Mouse (Mus musculus) CH12.LX (cell line): ENCODE data around the gene Plcg2. TPM values are rescaled to one million over a fixed set of nuclear protein-coding genes. Genes with fewer than 3 reads are reported as not detected.

Source experiments
- DNase-seq: peaks from one replicate; pipeline ENCODE4 v3.0.0-alpha.2; 2013; ENCODE audit errors: extremely low read depth
- H3K27ac ChIP-seq: 2 replicates; pipeline ENCODE4 v1.5.1; 2012; ENCODE audit warnings: low read depth, mild to moderate bottlenecking, control low read depth, moderate library complexity; ENCODE audit not compliant: insufficient read depth
- H3K27me3 ChIP-seq: replicated peaks from 2 replicates; pipeline ENCODE3; 2012; ENCODE audit warnings: inconsistent platforms
- H3K36me3 ChIP-seq, 2 experiments: replicated peaks in 1 of 2; 2 replicates each; pipeline versions ENCODE3 to v1.6.1; 2012; ENCODE audit warnings: inconsistent platforms in 1 of 2, low read length in 1 of 2, mild to moderate bottlenecking in 1 of 2, mixed read lengths in 1 of 2, moderate library complexity in 1 of 2; ENCODE audit not compliant: control insufficient read depth in 1 of 2, insufficient read depth in 1 of 2
- H3K4me1 ChIP-seq, 2 experiments: 2 replicates each; pipeline ENCODE4 v1.6.1; 2012; ENCODE audit warnings: inconsistent platforms in 1 of 2, moderate library complexity in 1 of 2; ENCODE audit not compliant: insufficient read depth in 2 of 2, control insufficient read depth in 1 of 2
- H3K4me2 ChIP-seq: 2 replicates; pipeline ENCODE4 v1.6.1; 2012; ENCODE audit warnings: low read depth, mild to moderate bottlenecking, control low read depth; ENCODE audit not compliant: poor library complexity, insufficient read depth, severe bottlenecking
- H3K4me3 ChIP-seq, 3 experiments: fragments of 150-350 bp in 1 of 3; sonication (generic) in 1 of 3; replicated peaks in 1 of 3; 2 replicates each; pipeline versions ENCODE3 to v1.5.1; 2011 to 2012; ENCODE audit warnings: low read depth in 2 of 3, low read length in 2 of 3, mild to moderate bottlenecking in 2 of 3, moderate library complexity in 2 of 3, control low read depth in 1 of 3, improper control_type of control experiment in 1 of 3, inconsistent platforms in 1 of 3, mixed read lengths in 1 of 3; ENCODE audit not compliant: poor library complexity in 1 of 3
- H3K79me2 ChIP-seq: replicated peaks from 2 replicates; pipeline ENCODE4 v1.6.1; 2012; ENCODE audit warnings: mild to moderate bottlenecking, moderate library complexity; ENCODE audit not compliant: control insufficient read depth, poor library complexity, insufficient read depth, severe bottlenecking; ENCODE audit errors: extremely low read depth
- H3K9ac ChIP-seq: 2 replicates; pipeline ENCODE4 v1.6.1; 2012; ENCODE audit warnings: low read depth, mild to moderate bottlenecking, control low read depth, moderate library complexity; ENCODE audit not compliant: insufficient read depth
- H3K9me3 ChIP-seq: replicated peaks from 2 replicates; pipeline ENCODE3; 2012; ENCODE audit warnings: low read length, inconsistent platforms, mixed read lengths
- BHLHE40 ChIP-seq: IDR thresholded peaks from 2 replicates; pipeline ENCODE4 v1.6.1; 2011; ENCODE audit warnings: mild to moderate bottlenecking, low read depth, low read length, improper control_type of control experiment
- CHD2 ChIP-seq: IDR thresholded peaks from 2 replicates; pipeline ENCODE4 v1.6.1; 2011; ENCODE audit warnings: low read length, improper control_type of control experiment
- CTCF ChIP-seq, 2 experiments: IDR thresholded peaks in 1 of 2; conservative IDR thresholded peaks in 1 of 2; 2 replicates each; pipeline ENCODE4 v1.5.1; 2011 to 2012; ENCODE audit warnings: low read depth in 2 of 2, low read length in 2 of 2, improper control_type of control experiment in 1 of 2, inconsistent platforms in 1 of 2, mild to moderate bottlenecking in 1 of 2, moderate library complexity in 1 of 2
- E2F4 ChIP-seq: IDR thresholded peaks from 2 replicates; pipeline ENCODE4 v1.6.1; 2011; ENCODE audit warnings: low read depth, low read length, improper control_type of control experiment; ENCODE audit not compliant: insufficient replicate concordance
- EP300 ChIP-seq: IDR thresholded peaks from 2 replicates; pipeline ENCODE4 v1.6.1; 2011; ENCODE audit warnings: low read length, improper control_type of control experiment
- GABPA ChIP-seq: IDR thresholded peaks from 2 replicates; pipeline ENCODE4 v1.6.1; 2012; ENCODE audit warnings: low read depth, low read length, improper control_type of control experiment, inconsistent platforms; ENCODE audit not compliant: insufficient replicate concordance
- IRF4 ChIP-seq: IDR thresholded peaks from 2 replicates; pipeline ENCODE4 v1.6.1; 2014; ENCODE audit warnings: low read depth, mild to moderate bottlenecking, inconsistent platforms, low read length, improper control_type of control experiment
- JUN ChIP-seq: IDR thresholded peaks from 2 replicates; pipeline ENCODE4 v1.6.1; 2011; ENCODE audit warnings: low read depth, mild to moderate bottlenecking, low read length, improper control_type of control experiment, moderate library complexity; ENCODE audit not compliant: insufficient read depth
- JUND ChIP-seq: conservative IDR thresholded peaks from 2 replicates; pipeline ENCODE4 v1.6.1; 2011; ENCODE audit warnings: low read depth, low read length, improper control_type of control experiment
- KAT2A ChIP-seq: IDR thresholded peaks from 2 replicates; pipeline ENCODE4 v1.6.1; 2012; ENCODE audit warnings: low read length, improper control_type of control experiment, inconsistent platforms; ENCODE audit not compliant: insufficient replicate concordance
- MAFK ChIP-seq: IDR thresholded peaks from 2 replicates; pipeline ENCODE4 v1.6.1; 2011; ENCODE audit warnings: low read length, improper control_type of control experiment; ENCODE audit not compliant: insufficient replicate concordance
- MAZ ChIP-seq: IDR thresholded peaks from 2 replicates; pipeline ENCODE4 v1.6.1; 2012; ENCODE audit warnings: low read depth, mild to moderate bottlenecking, inconsistent platforms, low read length, improper control_type of control experiment, moderate library complexity
- MEF2A ChIP-seq: IDR thresholded peaks from 2 replicates; pipeline ENCODE4 v1.6.1; 2014; ENCODE audit warnings: low read depth, mild to moderate bottlenecking, inconsistent platforms, low read length, improper control_type of control experiment, borderline replicate concordance
- NRF1 ChIP-seq: IDR thresholded peaks from 2 replicates; pipeline ENCODE4 v1.6.1; 2014; ENCODE audit warnings: low read depth, mild to moderate bottlenecking, inconsistent platforms, low read length, improper control_type of control experiment, moderate library complexity
- PAX5 ChIP-seq: IDR thresholded peaks from 2 replicates; pipeline ENCODE4 v1.6.1; 2012; ENCODE audit warnings: low read length, inconsistent platforms, mixed read lengths
- POLR2A ChIP-seq: IDR thresholded peaks from 2 replicates; pipeline ENCODE4 v1.6.1; 2011; ENCODE audit warnings: low read depth, mild to moderate bottlenecking, improper control_type of control experiment, low read length
- POLR2AphosphoS2 ChIP-seq: IDR thresholded peaks from 2 replicates; pipeline ENCODE4 v1.6.1; 2011; ENCODE audit warnings: low read depth, low read length, improper control_type of control experiment
- SMC3 ChIP-seq: IDR thresholded peaks from 2 replicates; pipeline ENCODE4 v1.6.1; 2011; ENCODE audit warnings: low read depth, low read length, improper control_type of control experiment
- TBP ChIP-seq: conservative IDR thresholded peaks from 2 replicates; pipeline ENCODE4 v1.6.1; 2011; ENCODE audit warnings: low read depth, low read length, improper control_type of control experiment
- TCF12 ChIP-seq: IDR thresholded peaks from 2 replicates; pipeline ENCODE4 v1.6.1; 2014; ENCODE audit warnings: low read depth, mild to moderate bottlenecking, inconsistent platforms, low read length, improper control_type of control experiment
- ZC3H11A ChIP-seq: IDR thresholded peaks from 2 replicates; pipeline ENCODE4 v1.6.1; 2012; ENCODE audit warnings: low read depth, mild to moderate bottlenecking, inconsistent platforms, low read length, improper control_type of control experiment
- ZNF384 ChIP-seq: IDR thresholded peaks from 2 replicates; pipeline ENCODE4 v1.6.1; 2012; ENCODE audit warnings: low read depth, low read length, improper control_type of control experiment, inconsistent platforms
- dilution Hi-C: fragments of 300-500 bp; cut with MboI; formaldehyde crosslinking; loops from 2 replicates; pipeline ENCODE4 v1.14.3; 2020; ENCODE audit warnings: low sequenced_read_pairs; ENCODE audit not compliant: extremely low pct_unique_long_range_greater_than_20kb, extremely low pct_ligation_motif_present
- in situ Hi-C: fragments of 300-500 bp; cut with MboI; formaldehyde crosslinking; loops from 3 replicates; pipeline ENCODE4 v1.14.3; 2019; ENCODE audit warnings: low sequenced_read_pairs, low pct_ligation_motif_present, low pct_unique_long_range_greater_than_20kb, mixed read lengths
- polyA plus RNA-seq: library from polyadenylated mRNA; unstranded; fragments of >175 nt; gene quantifications from 2 replicates; pipeline ENCODE4 v1.2.1, GENCODE M21; 2012; ENCODE audit warnings: low read depth; ENCODE audit not compliant: insufficient read length
- total RNA-seq, 2 experiments: library from RNA; depleted of rRNA; stranded (reverse); fragments of 300-350 nt in 1 of 2; fragments of >200 nt in 1 of 2; gene quantifications; 2 replicates each; pipeline ENCODE4 v1.2.3; 2012 to 2014

Plcg2 gene
- total and polyA plus RNA-seq, 3 experiments, result 129 to 196 (median 194) TPM

- Histone ChIP-seq H3K36me3 (peaks cover 45 to 51% of the 10 kb centered on the region in 2 experiments), H3K27me3 (no peaks in the 10 kb centered on the region), H3K27ac (no peak overlapping the region), H3K4me1 (no peaks in the 10 kb centered on the region), H3K79me2 (no peaks in the 10 kb centered on the region), H3K4me3 (no peak overlapping the region), H3K9ac (no peak overlapping the region), H3K4me2 (no peak overlapping the region), H3K9me3 (peaks cover 19% of the 10 kb centered on the region)
- DNase-seq, result no peak
- no peak for TF ChIP-seq SMC3
- no peak for TF ChIP-seq JUND
- peak; percentile 25 to 38; a peak in 3 of 4 replicates for TF ChIP-seq CTCF (conservative IDR thresholded peaks at IDR 0.05 in 1 of 2, IDR thresholded peaks at IDR 0.05 in 1 of 2; ENCODE audit: low read depth in 2 of 2, low read length in 2 of 2)
- no peak for TF ChIP-seq TBP
- TF ChIP-seq ZNF384, result peak; percentile 41; the same call in 1 of the 2 replicates
- in situ Hi-C loops (loop anchor here (25.0 kb wide), 1 partner anchor 225 kb away; no protein-coding TSS in a partner anchor), dilution Hi-C loops (no loop called here)
Observed at GRCm38 (mm10) chr8:117637462-117637861, 139.4 kb downstream of the Plcg2 start.

- H3K36me3 ChIP-seq, result peaks cover 27 to 31% of the 10 kb centered on the region in 2 experiments
- H3K27ac ChIP-seq, result no peak overlapping the region
- H3K9me3 ChIP-seq, result peaks cover 19% of the 10 kb centered on the region
- no peaks in the 10 kb centered on the region for H3K79me2 ChIP-seq
- no peak for TF ChIP-seq MAFK
- TF ChIP-seq CTCF (conservative IDR thresholded peaks at IDR 0.05 in 1 of 2, IDR thresholded peaks at IDR 0.05 in 1 of 2; ENCODE audit: low read depth in 2 of 2, low read length in 2 of 2), result 0 out of 4 replicates have a peak, but pooled peaks of 1 of the 2 experiments have one; percentile 2
- H3K4me2 ChIP-seq, result no peak overlapping the region
- no peaks in the 10 kb centered on the region for H3K4me1 ChIP-seq
- H3K9ac ChIP-seq, result no peak overlapping the region
- in situ Hi-C loops, result loop anchor here (25.0 kb wide), 1 partner anchor 223 kb away; no protein-coding TSS in a partner anchor
- dilution Hi-C loops, result no loop called here
- H3K27me3 ChIP-seq, result no peaks in the 10 kb centered on the region
- H3K4me3 ChIP-seq, result no peak overlapping the region
- DNase-seq, result no peak
Observed at GRCm38 (mm10) chr8:117639631-117640030, 141.5 kb downstream of the Plcg2 start.

DNA sequence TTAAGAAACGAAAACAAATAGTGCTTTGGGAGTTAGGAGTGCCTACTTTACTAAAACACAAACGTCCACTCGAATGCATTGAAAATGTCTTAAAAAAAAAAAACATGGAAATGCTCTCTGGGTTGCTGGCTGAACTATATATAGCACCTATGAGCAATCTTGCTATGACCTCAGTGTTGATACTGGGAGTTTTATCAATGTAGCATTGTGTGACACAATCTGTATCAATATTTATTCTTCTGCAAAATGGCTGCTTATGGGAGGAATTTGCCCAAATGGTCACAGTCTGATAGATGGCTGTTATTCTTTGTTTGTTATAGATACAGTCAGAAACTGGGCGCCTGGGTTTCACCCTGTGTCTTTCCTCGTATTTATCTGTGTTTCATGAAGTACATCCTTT, 147.4 kb downstream of the Plcg2 start:
- H3K79me2 ChIP-seq, result no peaks in the 10 kb centered on the region
- no peak for TF ChIP-seq POLR2A
- no peak for TF ChIP-seq JUN
- TF ChIP-seq EP300, result no peak
- no peak for TF ChIP-seq MAFK
- no peak for TF ChIP-seq IRF4
- no peak for TF ChIP-seq KAT2A
- TF ChIP-seq NRF1, result no peak
- TF ChIP-seq MEF2A, result no peak
- TF ChIP-seq E2F4, result no peak
- no peak for TF ChIP-seq ZC3H11A
- no peak for TF ChIP-seq POLR2AphosphoS2
- no peak for TF ChIP-seq BHLHE40
- no peak for TF ChIP-seq SMC3
- TF ChIP-seq TCF12, result no peak
- no peak for TF ChIP-seq PAX5
- TF ChIP-seq MAZ, result no peak
- no peak for TF ChIP-seq CTCF (conservative IDR thresholded peaks at IDR 0.05 in 1 of 2, IDR thresholded peaks at IDR 0.05 in 1 of 2; ENCODE audit: low read depth in 2 of 2, low read length in 2 of 2)
- no peak for TF ChIP-seq CHD2
- no peak for TF ChIP-seq GABPA
- TF ChIP-seq, all 38 proteins: peak for 0
- Histone ChIP-seq H3K4me1 (no peaks in the 10 kb centered on the region), H3K36me3 (no peaks in the 10 kb centered on the region), H3K4me3 (no peak overlapping the region), H3K27ac (no peak overlapping the region), H3K9me3 (peaks cover 7% of the 10 kb centered on the region), H3K4me2 (no peak overlapping the region), H3K27me3 (no peaks in the 10 kb centered on the region), H3K9ac (no peak overlapping the region)
- dilution Hi-C loops, result no loop called here
- DNase-seq, result no peak
- in situ Hi-C loops, result loop anchor here (25.0 kb wide), 1 partner anchor 217 kb away; no protein-coding TSS in a partner anchor
